In genomic region chr13:23747081-23747891, GRCm38 (mm10) we compare ENCODE assay signal across 8 mouse cellular contexts. TPM values are rescaled to one million over a fixed set of nuclear protein-coding genes. Genes with fewer than 3 reads are reported as not detected.
DNase-seq lines count a peak whose midpoint lies in the region; ATAC-seq and TF ChIP-seq lines count a peak whose summit lies in the region.

No protein-coding gene starts in this region.

- peaks cover 14% of the 10 kb centered on the region for H3K4me1 ChIP-seq in heart, embryonic 10.5 days
- peaks cover 0 to 16% of the 10 kb centered on the region in 2 experiments; a peak in 2 of 4 replicates for H3K4me1 ChIP-seq in MEL (ENCODE audit: control insufficient read depth in 1 of 2, insufficient read depth in 2 of 2, low read length in 2 of 2)
- peaks cover 11% of the 10 kb centered on the region for H3K4me1 ChIP-seq in forebrain, embryonic 14.5 days (ENCODE audit: control insufficient read depth, insufficient read depth, low read length)
- H3K4me1 ChIP-seq in liver, embryonic 15.5 days (replicated peaks): peaks cover 38% of the 10 kb centered on the region

- H3K36me3 ChIP-seq in heart, embryonic 10.5 days: no peaks in the 10 kb centered on the region
- H3K36me3 ChIP-seq in MEL (ENCODE audit: control insufficient read depth in 1 of 2, insufficient read depth in 2 of 2, low read length in 2 of 2): peaks cover 0 to 40% of the 10 kb centered on the region in 2 experiments; a peak in 2 of 4 replicates
- no peaks in the 10 kb centered on the region for H3K36me3 ChIP-seq in forebrain, embryonic 14.5 days (ENCODE audit: control insufficient read depth, insufficient read depth, low read length)
- H3K36me3 ChIP-seq in liver, embryonic 15.5 days (replicated peaks): no peaks in the 10 kb centered on the region

- TF ChIP-seq EP300 in MEL (IDR thresholded peaks at IDR 0.05; ENCODE audit: low read depth in 1 of 2, low read length in 2 of 2): no peak

- 6% methylated on average over 13 of the region's 13 CpGs for WGBS in heart, embryonic 10.5 days
- WGBS in forebrain, embryonic 14.5 days: 2% methylated on average over 12 of the region's 13 CpGs
- WGBS in liver, embryonic 15.5 days (ENCODE audit: insufficient replicate concordance): 3% methylated on average over 13 of the region's 13 CpGs

- peak overlapping the region; percentile 54 for H3K4me2 ChIP-seq in forebrain, embryonic 14.5 days (ENCODE audit: low read length)
- peak overlapping the region; percentile 66 for H3K4me2 ChIP-seq in liver, embryonic 15.5 days

- peak overlapping the region; percentile 60 for H3K4me3 ChIP-seq in heart, embryonic 10.5 days
- peak overlapping the region; percentile 2 to 17; a peak in 2 of 4 replicates for H3K4me3 ChIP-seq in MEL (ENCODE audit: control insufficient read depth in 1 of 2, insufficient read depth in 1 of 2, low read depth in 2 of 2, low read length in 2 of 2)
- peak overlapping the region; percentile 38 for H3K4me3 ChIP-seq in forebrain, embryonic 14.5 days (ENCODE audit: low read depth, low read length)
- H3K4me3 ChIP-seq in liver, embryonic 15.5 days (replicated peaks): peak overlapping the region; percentile 62

- TF ChIP-seq POLR2A in MEL (IDR thresholded peaks at IDR 0.05; ENCODE audit: control insufficient read depth in 1 of 2, insufficient read depth in 1 of 2, low read depth in 1 of 2, low read length in 2 of 2, poor library complexity in 1 of 2): peak; percentile 90 to 99

- H3K27ac ChIP-seq in heart, embryonic 10.5 days: peak overlapping the region; percentile 98
- peak overlapping the region; percentile 99 for H3K27ac ChIP-seq in MEL (ENCODE audit: control insufficient read depth, low read depth, low read length)
- H3K27ac ChIP-seq in forebrain, embryonic 14.5 days (ENCODE audit: low read depth, low read length): peak overlapping the region; percentile 97
- peak overlapping the region; percentile 99 for H3K27ac ChIP-seq in liver, embryonic 15.5 days (replicated peaks)

- DNase-seq in heart, embryonic 10.5 days (ENCODE audit: low spot score): no peak
- no peak for DNase-seq in heart, adult 11 months
- peak; percentile 86 for DNase-seq in MEL (ENCODE audit: low read depth, low spot score)
- DNase-seq in forebrain, embryonic 14.5 days (ENCODE audit: low spot score): peak; percentile 29
- no peak for DNase-seq in kidney, adult 9 months
- no peak for DNase-seq in cerebellum, postnatal 10 days

- H3K27me3 ChIP-seq in heart, embryonic 10.5 days (ENCODE audit: insufficient read depth, poor library complexity, severe bottlenecking): no peaks in the 10 kb centered on the region
- no peaks in the 10 kb centered on the region for H3K27me3 ChIP-seq in MEL (ENCODE audit: control insufficient read depth in 1 of 2, insufficient read depth in 2 of 2, low read length in 2 of 2)
- H3K27me3 ChIP-seq in forebrain, embryonic 14.5 days (replicated peaks; ENCODE audit: control insufficient read depth, insufficient read depth, low read length): no peaks in the 10 kb centered on the region
- no peaks in the 10 kb centered on the region for H3K27me3 ChIP-seq in liver, embryonic 15.5 days

- ATAC-seq in forebrain, embryonic 14.5 days: no peak
- peak; percentile 20; the same call in 1 of the 2 replicates for ATAC-seq in liver, embryonic 15.5 days (ENCODE audit: insufficient read depth)
- no peak for ATAC-seq in frontal cortex, adult (ENCODE audit: low TSS enrichment)

- H3K79me2 ChIP-seq in MEL (ENCODE audit: control insufficient read depth, insufficient read depth, low read length, poor library complexity): peaks cover 1% of the 10 kb centered on the region; the same call in 1 of the 2 replicates

- H3K9me3 ChIP-seq in heart, embryonic 10.5 days: no peaks in the 10 kb centered on the region
- H3K9me3 ChIP-seq in MEL (replicated peaks; ENCODE audit: insufficient read depth, low read length): no peaks in the 10 kb centered on the region
- H3K9me3 ChIP-seq in forebrain, embryonic 14.5 days (replicated peaks; ENCODE audit: control insufficient read depth, low read length): no peaks in the 10 kb centered on the region
- no peaks in the 10 kb centered on the region for H3K9me3 ChIP-seq in liver, embryonic 15.5 days (replicated peaks)

- no peak for TF ChIP-seq RAD21 in MEL (IDR thresholded peaks at IDR 0.05; ENCODE audit: low read depth, low read length)

- no peak for TF ChIP-seq CTCF in MEL (IDR thresholded peaks at IDR 0.05 in 2 of 3, conservative IDR thresholded peaks at IDR 0.05 in 1 of 3; ENCODE audit: control insufficient read depth in 1 of 3, insufficient read depth in 1 of 3, low read depth in 2 of 3, low read length in 3 of 3, poor library complexity in 1 of 3, severe bottlenecking in 1 of 3)

- H3K9ac ChIP-seq in MEL (ENCODE audit: control insufficient read depth, low read depth, low read length, poor library complexity, severe bottlenecking): peak overlapping the region; percentile 81
- peak overlapping the region; percentile 58 for H3K9ac ChIP-seq in forebrain, embryonic 14.5 days (ENCODE audit: low read length)
- peak overlapping the region; percentile 81 for H3K9ac ChIP-seq in liver, embryonic 15.5 days

TF ChIP-seq in MEL, 35 proteins besides CTCF, POLR2A, EP300 and RAD21:
- TF ChIP-seq POLR2AphosphoS5 (IDR thresholded peaks at IDR 0.05; ENCODE audit: borderline replicate concordance, low read depth, low read length) (peak; percentile 98; the same call in 1 of the 2 replicates), GATA1 (IDR thresholded peaks at IDR 0.05; ENCODE audit: low read depth, low read length) (no peak)

RNA-seq across cellular contexts. Expression of gene Hist1h2bb, which starts 0.8 kb away (rescaled TPM):
- 1.4 and 2.9 TPM in 2 replicates for polyA plus RNA-seq in heart, embryonic 10.5 days (2016; fragmentation: Nextera tagmentation; extraction: Ambion mirVana)
- 2,278 and 3,150 TPM in 2 replicates for total RNA-seq in MEL (2012; rRNA removed)
- 1 to 10 TPM in 1 of 2 experiments, not detected in 1; 3.2 TPM for polyA plus RNA-seq in MEL (2012; ENCODE audit: insufficient read depth in 1 of 2, insufficient read length in 2 of 2, low read depth in 1 of 2, low replicate concordance in 2 of 2, missing spikeins in 1 of 2)
- polyA plus RNA-seq in forebrain, embryonic 14.5 days (2014; fragmentation: Nextera tagmentation; extraction: Ambion mirVana): 1.3 and 1.5 TPM in 2 replicates
- 5.6 and 5.7 TPM in 2 replicates for polyA plus RNA-seq in liver, embryonic 15.5 days (2015; fragmentation: Nextera tagmentation; extraction: Ambion mirVana)

RNA-seq across cellular contexts. Expression of gene Hist1h3c, which starts 1.9 kb away (rescaled TPM):
- polyA plus RNA-seq in heart, embryonic 10.5 days (2016; fragmentation: Nextera tagmentation; extraction: Ambion mirVana): 4.2 and 4.4 TPM in 2 replicates
- 1,651 and 2,239 TPM in 2 replicates for total RNA-seq in MEL (2012; rRNA removed)
- polyA plus RNA-seq in MEL (2012; ENCODE audit: insufficient read depth in 1 of 2, insufficient read length in 2 of 2, low read depth in 1 of 2, low replicate concordance in 2 of 2, missing spikeins in 1 of 2): 1 to 10 TPM in 1 of 2 experiments, not detected in 1; 1.7 TPM
- polyA plus RNA-seq in forebrain, embryonic 14.5 days (2014; fragmentation: Nextera tagmentation; extraction: Ambion mirVana): 2.4 and 5.9 TPM in 2 replicates
- 6.4 and 7.3 TPM in 2 replicates for polyA plus RNA-seq in liver, embryonic 15.5 days (2015; fragmentation: Nextera tagmentation; extraction: Ambion mirVana)

RNA-seq across cellular contexts. Expression of gene Hist1h2ab, which starts 3.6 kb away (rescaled TPM):
- polyA plus RNA-seq in heart, embryonic 10.5 days (2016; fragmentation: Nextera tagmentation; extraction: Ambion mirVana): 16.1 and 23.3 TPM in 2 replicates
- 2,219 and 2,780 TPM in 2 replicates for total RNA-seq in MEL (2012; rRNA removed)
- polyA plus RNA-seq in MEL (2012; ENCODE audit: insufficient read depth in 1 of 2, insufficient read length in 2 of 2, low read depth in 1 of 2, low replicate concordance in 2 of 2, missing spikeins in 1 of 2): 1 to 10 TPM in 1 of 2 experiments, not detected in 1; 8.0 TPM
- 27.8 and 49.2 TPM in 2 replicates for polyA plus RNA-seq in forebrain, embryonic 14.5 days (2014; fragmentation: Nextera tagmentation; extraction: Ambion mirVana)
- polyA plus RNA-seq in liver, embryonic 15.5 days (2015; fragmentation: Nextera tagmentation; extraction: Ambion mirVana): 60.0 and 64.5 TPM in 2 replicates

RNA-seq across cellular contexts. Expression of gene Hist1h3b, which starts 4.8 kb away (rescaled TPM):
- polyA plus RNA-seq in heart, embryonic 10.5 days (2016; fragmentation: Nextera tagmentation; extraction: Ambion mirVana): 2.6 and 3.2 TPM in 2 replicates
- 1,725 and 2,102 TPM in 2 replicates for total RNA-seq in MEL (2012; rRNA removed)
- polyA plus RNA-seq in MEL (2012; ENCODE audit: insufficient read depth in 1 of 2, insufficient read length in 2 of 2, low read depth in 1 of 2, low replicate concordance in 2 of 2, missing spikeins in 1 of 2): 1 to 10 TPM in 1 of 2 experiments, not detected in 1; 6.6 TPM
- 2.3 and 9.6 TPM in 2 replicates for polyA plus RNA-seq in forebrain, embryonic 14.5 days (2014; fragmentation: Nextera tagmentation; extraction: Ambion mirVana)
- 13.6 and 15.4 TPM in 2 replicates for polyA plus RNA-seq in liver, embryonic 15.5 days (2015; fragmentation: Nextera tagmentation; extraction: Ambion mirVana)

RNA-seq across cellular contexts. Expression of gene Hist1h1c, which starts 8.7 kb away (rescaled TPM):
- 17.2 TPM in 2 replicates for polyA plus RNA-seq in heart, embryonic 10.5 days (2016; fragmentation: Nextera tagmentation; extraction: Ambion mirVana)
- total RNA-seq in MEL (2012; rRNA removed): 348 and 479 TPM in 2 replicates
- polyA plus RNA-seq in MEL (2012; ENCODE audit: insufficient read depth in 1 of 2, insufficient read length in 2 of 2, low read depth in 1 of 2, low replicate concordance in 2 of 2, missing spikeins in 1 of 2): 1 to 10 TPM in 1 of 2 experiments, not detected in 1; 3.8 TPM
- 16.9 and 25.2 TPM in 2 replicates for polyA plus RNA-seq in forebrain, embryonic 14.5 days (2014; fragmentation: Nextera tagmentation; extraction: Ambion mirVana)
- polyA plus RNA-seq in liver, embryonic 15.5 days (2015; fragmentation: Nextera tagmentation; extraction: Ambion mirVana): 81.0 and 85.5 TPM in 2 replicates

Comparison
In these comparisons a context has a peak if more than half of its experiments do, and no peak if none do; other contexts are left out.
1. DNase-seq: peak in MEL (single experiment) and forebrain, embryonic 14.5 days (single experiment); none in heart, embryonic 10.5 days (single experiment), heart, adult 11 months (single experiment), kidney, adult 9 months (single experiment) and cerebellum, postnatal 10 days (0 of 2).
2. H3K4me3 ChIP-seq: peak in every context shown above with its lines; median percentile 62 in liver, embryonic 15.5 days; 60 in heart, embryonic 10.5 days; 38 in forebrain, embryonic 14.5 days; 10 in MEL.
3. Peak in every context shown above with its lines, with median percentiles within 50 percentile points of each other: H3K27ac ChIP-seq and H3K9ac ChIP-seq.